Mouse (Mus musculus) heart, embryonic 14.5 days (tissue): ENCODE data around the gene Ccl3. TPM values are rescaled to one million over a fixed set of nuclear protein-coding genes. Genes with fewer than 3 reads are reported as not detected.

Experiments used
- ATAC-seq: fragments of 200-750 bp; cut with Nextera tagmentation; 2 replicates; pipeline ENCODE4 v1.8.0; 2017; ENCODE audit warnings: low read depth, moderate TSS enrichment; ENCODE audit not compliant: insufficient number of reproducible peaks, insufficient read depth, low FRiP score
- H3K27ac ChIP-seq, 2 experiments: fragments of 200-500 bp in 1 of 2; fragments of 300-500 bp in 1 of 2; sonication (generic) in 1 of 2; replicated peaks in 1 of 2; 2 replicates each; pipeline ENCODE4 v1.5.1; 2012 to 2014; ENCODE audit warnings: low read depth in 2 of 2, low read length in 2 of 2, control low read depth in 1 of 2, mild to moderate bottlenecking in 1 of 2, mixed read lengths in 1 of 2; ENCODE audit not compliant: control insufficient read depth in 1 of 2, insufficient read depth in 1 of 2
- H3K27me3 ChIP-seq: fragments of 300-500 bp; sonication (generic); 2 replicates; pipeline ENCODE4 v1.6.1; 2014; ENCODE audit warnings: mild to moderate bottlenecking, low read length, control low read depth; ENCODE audit not compliant: control insufficient read depth, insufficient read depth
- H3K36me3 ChIP-seq: fragments of 300-500 bp; sonication (generic); 2 replicates; pipeline ENCODE4 v1.6.1; 2014; ENCODE audit warnings: mild to moderate bottlenecking, control low read depth, low read length, mixed read lengths; ENCODE audit not compliant: control insufficient read depth, insufficient read depth
- H3K4me1 ChIP-seq, 2 experiments: fragments of 200-500 bp in 1 of 2; fragments of 300-500 bp in 1 of 2; sonication (generic) in 1 of 2; 2 replicates each; pipeline ENCODE4 v1.6.1; 2012 to 2014; ENCODE audit warnings: low read length in 2 of 2, control low read depth in 1 of 2, mixed read lengths in 1 of 2; ENCODE audit not compliant: control insufficient read depth in 2 of 2, insufficient read depth in 2 of 2
- H3K4me2 ChIP-seq: fragments of 300-500 bp; sonication (generic); 2 replicates; pipeline ENCODE4 v1.6.1; 2014; ENCODE audit warnings: mild to moderate bottlenecking, low read length
- H3K4me3 ChIP-seq, 2 experiments: fragments of 200-500 bp in 1 of 2; fragments of 300-500 bp in 1 of 2; sonication (generic) in 1 of 2; 2 replicates each; pipeline ENCODE4 v1.5.1; 2012 to 2014; ENCODE audit warnings: low read length in 2 of 2, mild to moderate bottlenecking in 2 of 2, control low read depth in 1 of 2, low read depth in 1 of 2, moderate library complexity in 1 of 2; ENCODE audit not compliant: control insufficient read depth in 1 of 2, insufficient read depth in 1 of 2
- H3K9ac ChIP-seq: fragments of 300-500 bp; sonication (generic); 2 replicates; pipeline ENCODE4 v1.6.1; 2014; ENCODE audit warnings: mild to moderate bottlenecking, low read length
- H3K9me3 ChIP-seq: fragments of 300-500 bp; sonication (generic); 2 replicates; pipeline ENCODE4 v1.6.1; 2016; ENCODE audit warnings: low read length, control low read depth; ENCODE audit not compliant: control insufficient read depth
- WGBS: fragments of 180-500 bp; shearing (Covaris S2); extraction: QIAGEN DNeasy Blood & Tissue Kit; methylation state at CpG from one replicate; pipeline ENCODE4 v1.1.7; 2014; 5-methylcytosine and 5-hydroxymethylcytosine counted together
- polyA plus RNA-seq: library from polyadenylated mRNA; unstranded; fragments of >200 nt; fragmentation: Nextera tagmentation; extraction: Ambion mirVana; gene quantifications from 2 replicates; pipeline ENCODE4 v1.2.1, GENCODE M21; 2014

Gene Ccl3
- 0.92 and 1.1 TPM in 2 replicates for polyA plus RNA-seq

DNA sequence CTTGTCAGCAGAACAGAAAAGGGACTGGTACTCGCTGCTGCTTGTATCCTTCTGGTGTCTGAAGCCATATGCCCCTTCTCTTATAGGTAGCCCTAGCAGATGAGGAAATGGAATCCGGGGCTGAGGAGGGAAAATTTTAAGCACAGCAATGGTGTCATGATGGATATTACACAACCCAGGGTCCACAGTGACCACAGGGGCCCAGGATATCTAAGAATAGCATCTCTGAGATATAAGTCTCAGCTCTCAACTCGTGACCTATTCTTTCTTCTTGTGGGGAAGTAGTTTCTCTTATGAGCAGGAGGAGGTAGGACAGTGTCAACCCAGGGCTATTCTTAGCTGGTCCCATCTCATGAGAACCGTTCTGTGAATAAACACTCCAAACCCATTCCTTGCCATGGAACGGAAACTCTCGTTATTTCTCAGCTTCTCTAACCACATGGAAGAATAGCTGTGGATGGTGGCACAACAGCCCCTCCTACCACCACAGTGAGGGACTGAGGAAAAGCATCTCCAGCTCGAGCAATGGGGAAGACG lies at the start of gene Ccl3:
TSS of gene Ccl3 (minus strand) at position 51 of the 537 bp plus-strand sequence.
- H3K4me1 ChIP-seq: peaks cover 0 to 6% of the 10 kb centered on the region in 2 experiments; a peak in 2 of 4 replicates
- H3K27me3 ChIP-seq: no peaks in the 10 kb centered on the region
- 58% methylated on average over 8 of the region's 8 CpGs for WGBS
- H3K9ac ChIP-seq: no peak within 1 kb of the TSS
- no peak within 1 kb of the TSS for H3K4me2 ChIP-seq
- no peak for ATAC-seq
- H3K9me3 ChIP-seq: 0 out of 2 replicates have a peak, but pooled peaks cover 3% of the 10 kb centered on the region
- no peak within 1 kb of the TSS for H3K4me3 ChIP-seq
- H3K27ac ChIP-seq: no peak within 1 kb of the TSS
- no peaks in the 10 kb centered on the region for H3K36me3 ChIP-seq

DNA sequence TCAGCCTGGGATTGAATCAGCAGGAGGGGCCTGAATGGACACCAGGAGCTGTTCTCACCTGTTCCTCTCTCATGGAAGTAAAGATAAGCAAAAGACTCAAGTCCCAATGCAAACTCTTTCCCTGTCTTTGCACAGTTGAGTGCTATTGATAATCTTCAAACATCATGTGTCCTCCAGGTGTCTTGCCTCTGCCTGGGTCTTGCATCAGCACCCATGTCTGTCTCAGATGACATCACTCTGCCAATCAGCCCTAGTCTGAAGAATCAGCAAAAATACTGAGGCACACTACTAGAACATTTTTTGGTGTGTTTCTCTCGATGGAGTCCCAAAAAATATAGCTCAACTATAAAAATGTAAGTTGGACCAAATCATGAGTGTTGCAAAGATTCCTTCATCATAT lies 42.9 kb upstream of the Ccl3 start:
- no peak for ATAC-seq
- 50% methylated on average over 1 of the region's 1 CpGs for WGBS

GRCm38 (mm10) chr11:83689918-83690317 lies 40.8 kb upstream of the Ccl3 start:
- no peaks in the 10 kb centered on the region for H3K4me1 ChIP-seq
- H3K9ac ChIP-seq: no peak overlapping the region
- no peaks in the 10 kb centered on the region for H3K9me3 ChIP-seq
- 81% methylated on average over 1 of the region's 1 CpGs for WGBS
- ATAC-seq: no peak
- no peak overlapping the region for H3K27ac ChIP-seq
- H3K36me3 ChIP-seq: no peaks in the 10 kb centered on the region
- H3K4me3 ChIP-seq: no peak overlapping the region
- H3K27me3 ChIP-seq: no peaks in the 10 kb centered on the region; the same call in 1 of the 2 replicates
- no peak overlapping the region for H3K4me2 ChIP-seq

More for the DNA sequence above, 42.9 kb upstream of the Ccl3 start:
- Histone ChIP-seq H3K36me3 (no peaks in the 10 kb centered on the region), H3K27ac (no peak overlapping the region), H3K9ac (no peak overlapping the region), H3K27me3 (no peaks in the 10 kb centered on the region; the same call in 1 of the 2 replicates), H3K4me3 (no peak overlapping the region), H3K4me1 (no peaks in the 10 kb centered on the region), H3K4me2 (no peak overlapping the region), H3K9me3 (no peaks in the 10 kb centered on the region)

DNA sequence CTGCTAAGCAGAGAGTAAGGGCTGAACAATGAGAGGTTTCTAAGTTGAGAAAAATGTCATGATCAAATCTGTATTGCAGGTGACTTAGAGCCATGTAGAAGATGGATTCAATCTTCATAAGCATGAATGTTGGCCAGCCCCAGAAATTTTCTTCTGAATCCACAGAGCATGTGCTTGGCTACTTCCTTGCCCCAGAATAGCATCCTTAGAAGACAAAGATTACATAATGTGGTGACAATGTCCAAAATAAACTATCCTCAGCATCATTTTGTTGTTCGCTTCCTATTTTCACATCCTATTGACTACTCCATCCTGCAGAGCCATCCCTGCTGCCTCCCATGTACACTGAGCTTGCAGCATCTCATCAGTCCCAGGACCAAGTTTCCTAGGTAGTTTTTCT lies 26.5 kb upstream of the Ccl3 start:
- H3K9me3 ChIP-seq: no peaks in the 10 kb centered on the region
- H3K36me3 ChIP-seq: no peaks in the 10 kb centered on the region
- no peak overlapping the region for H3K4me2 ChIP-seq
- no peak for ATAC-seq
- no peak overlapping the region for H3K9ac ChIP-seq
- H3K27ac ChIP-seq: no peak overlapping the region
- peaks cover 2 to 3% of the 10 kb centered on the region in 2 experiments; a peak in 1 of 4 replicates for H3K4me1 ChIP-seq
- H3K27me3 ChIP-seq: no peaks in the 10 kb centered on the region
- no peak overlapping the region for H3K4me3 ChIP-seq
- WGBS: 75% methylated on average over 1 of the region's 1 CpGs

GRCm38 (mm10) chr11:83671743-83672142 lies 22.6 kb upstream of the Ccl3 start:
- H3K4me2 ChIP-seq: no peak overlapping the region
- no peak overlapping the region for H3K4me3 ChIP-seq
- no peak overlapping the region for H3K27ac ChIP-seq
- no peaks in the 10 kb centered on the region for H3K9me3 ChIP-seq
- no peaks in the 10 kb centered on the region for H3K4me1 ChIP-seq
- H3K9ac ChIP-seq: no peak overlapping the region
- H3K36me3 ChIP-seq: no peaks in the 10 kb centered on the region
- ATAC-seq: no peak
- H3K27me3 ChIP-seq: no peaks in the 10 kb centered on the region

DNA sequence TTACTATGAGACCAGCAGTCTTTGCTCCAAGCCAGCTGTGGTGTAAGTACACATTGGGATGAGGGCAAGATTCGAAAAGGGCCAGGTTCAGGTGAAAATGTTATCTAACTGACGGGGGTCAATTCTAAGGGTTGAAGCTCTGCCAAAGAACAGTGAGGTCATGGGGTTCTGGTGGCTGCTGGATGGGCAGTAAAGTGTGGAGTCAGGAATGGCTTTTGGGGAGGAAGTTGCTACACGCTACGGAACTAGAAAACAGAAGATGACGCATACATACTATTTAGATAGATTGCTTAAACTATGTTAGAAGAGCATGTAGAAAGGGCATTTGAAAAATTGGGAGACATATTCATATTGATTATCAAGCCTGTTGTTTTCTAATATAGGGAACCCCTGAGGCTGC lies 14.4 kb upstream of the Ccl3 start:
- no peaks in the 10 kb centered on the region for H3K4me1 ChIP-seq
- no peaks in the 10 kb centered on the region for H3K9me3 ChIP-seq
- 73% methylated on average over 5 of the region's 5 CpGs for WGBS
- ATAC-seq: no peak
- H3K4me3 ChIP-seq: no peak overlapping the region
- H3K4me2 ChIP-seq: no peak overlapping the region
- H3K9ac ChIP-seq: no peak overlapping the region
- no peaks in the 10 kb centered on the region for H3K27me3 ChIP-seq
- no peak overlapping the region for H3K27ac ChIP-seq
- H3K36me3 ChIP-seq: no peaks in the 10 kb centered on the region

DNA sequence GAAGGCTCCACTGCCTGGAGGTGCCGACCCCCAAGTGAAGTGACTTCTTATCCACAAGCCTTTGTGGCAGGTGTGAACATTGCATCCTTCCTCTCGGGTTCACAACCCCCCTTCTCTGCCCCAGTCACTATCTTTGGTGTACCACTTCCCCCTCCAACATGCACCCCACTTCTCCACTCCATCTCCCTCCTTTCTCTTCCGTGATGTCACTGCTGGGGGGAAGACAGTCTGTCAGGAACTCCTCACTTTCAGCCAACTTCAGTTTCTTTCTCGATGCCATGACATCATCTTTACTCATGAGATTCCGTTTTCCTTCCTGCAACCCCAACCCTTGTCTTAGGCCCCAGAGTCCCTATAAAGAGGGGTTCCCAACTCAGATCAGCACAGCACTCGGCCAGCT lies 13.0 kb upstream of the Ccl3 start, which contains the start of gene Ccl4:
TSS of gene Ccl4 (plus strand) at position 381 of the 400 bp plus-strand sequence.
- H3K36me3 ChIP-seq: no peaks in the 10 kb centered on the region
- 70% methylated on average over 6 of the region's 6 CpGs for WGBS

GRCm38 (mm10) chr11:83658797-83659196 lies 9.6 kb upstream of the Ccl3 start:
- no peak for ATAC-seq
- 72% methylated on average over 6 of the region's 6 CpGs for WGBS
- H3K4me2 ChIP-seq: no peak overlapping the region

More for the DNA sequence above, 13.0 kb upstream of the Ccl3 start, which contains the start of gene Ccl4:
- Histone ChIP-seq H3K27ac (no peak within 1 kb of the TSS), H3K9me3 (no peaks in the 10 kb centered on the region), H3K9ac (no peak within 1 kb of the TSS), H3K4me2 (no peak within 1 kb of the TSS), H3K27me3 (no peaks in the 10 kb centered on the region), H3K4me3 (no peak within 1 kb of the TSS), H3K4me1 (no peaks in the 10 kb centered on the region)
- ATAC-seq: no peak

More at GRCm38 (mm10) chr11:83658797-83659196, 9.6 kb upstream of the Ccl3 start:
- Histone ChIP-seq H3K9ac (no peak overlapping the region), H3K27ac (no peak overlapping the region), H3K4me3 (no peak overlapping the region), H3K9me3 (no peaks in the 10 kb centered on the region), H3K27me3 (no peaks in the 10 kb centered on the region), H3K4me1 (no peaks in the 10 kb centered on the region), H3K36me3 (no peaks in the 10 kb centered on the region)
